Mouse (Mus musculus) gastrocnemius, postnatal 36 days (tissue): ENCODE results near the gene Fabp3. TPM values are rescaled to one million over a fixed set of nuclear protein-coding genes. Genes with fewer than 3 reads are reported as not detected.
A peak's percentile ranks its signal among the peaks of the same experiment; 100 is the strongest.

Experiments
- DNase-seq, 2 experiments: peaks; one replicate each; pipeline ENCODE4 v3.0.0; 2022
- intact Hi-C: fragments of 180-260 bp; cut with DNase I; formaldehyde crosslinking; loops from one replicate; pipeline ENCODE4 v1.15.1; 2025
- long read RNA-seq, 2 experiments: library from polyadenylated mRNA; stranded (forward); transcript quantifications; one replicate each; pipeline ENCODE4 v2.0.0; 2021
- total RNA-seq, 2 experiments: library from RNA; stranded (reverse); gene quantifications; 2 replicates each; pipeline ENCODE4 v1.2.3; 2021

The Fabp3 gene
- total RNA-seq: 100 to 1,000 TPM; 839 to 956 TPM
- long read RNA-seq, experiment 1, transcript Fabp3-201 (4 exons, 823 nt): major isoform, 2,878 of 2,989 reads
- long read RNA-seq, experiment 1, partial matches to known transcripts: 93 of 2,989 reads
- long read RNA-seq, experiment 1, other reads (novel, unspliced or antisense): 18 of 2,989 reads
- long read RNA-seq, experiment 2, transcript Fabp3-201 (4 exons, 823 nt): major isoform, 3,679 of 3,782 reads
- long read RNA-seq, experiment 2, partial matches to known transcripts: 84 of 3,782 reads
- long read RNA-seq, experiment 2, other reads (novel, unspliced or antisense): 19 of 3,782 reads

GRCm38 (mm10) chr4:130308231-130309081 is at the start of gene Fabp3, which contains the start of gene Gm10570:
Gene Fabp3, plus strand, starts transcription at chr4:130308595.
Gene Gm10570, minus strand, starts transcription at chr4:130308674.
- intact Hi-C loops: no loop called here
- peak; percentile 45 to 47 for DNase-seq

GRCm38 (mm10) chr4:130260406-130260805 is 48.0 kb upstream of the Fabp3 start:
- DNase-seq: no peak
- intact Hi-C loops: no loop called here

GRCm38 (mm10) chr4:130264131-130264530 is 44.3 kb upstream of the Fabp3 start:
- intact Hi-C loops: no loop called here
- DNase-seq: no peak

- intact Hi-C loops: loop anchor here (1.0 kb wide), 1 partner anchor 26 kb away; no protein-coding TSS in a partner anchor
- peak; percentile 25 to 66 for DNase-seq
These were observed 43.6 kb upstream of the Fabp3 start for GRCm38 (mm10) chr4:130264698-130265349.

- no peak for DNase-seq
- intact Hi-C loops: no loop called here
These were observed 41.8 kb upstream of the Fabp3 start for GRCm38 (mm10) chr4:130266601-130267000.

- no peak for DNase-seq
- intact Hi-C loops: no loop called here
These were observed 41.3 kb upstream of the Fabp3 start for GRCm38 (mm10) chr4:130267069-130267468.

GRCm38 (mm10) chr4:130268736-130269135 is 39.7 kb upstream of the Fabp3 start:
- no peak for DNase-seq
- intact Hi-C loops: no loop called here

GRCm38 (mm10) chr4:130270089-130270488 is 38.3 kb upstream of the Fabp3 start:
- intact Hi-C loops: no loop called here
- DNase-seq: no peak

GRCm38 (mm10) chr4:130270611-130271347 is 37.6 kb upstream of the Fabp3 start:
- DNase-seq: no peak
- intact Hi-C loops: no loop called here

GRCm38 (mm10) chr4:130273698-130274345 is 34.6 kb upstream of the Fabp3 start:
- intact Hi-C loops: no loop called here
- no peak for DNase-seq

GRCm38 (mm10) chr4:130274346-130275015 is 33.9 kb upstream of the Fabp3 start:
- intact Hi-C loops: no loop called here
- DNase-seq: no peak

- intact Hi-C loops: no loop called here
- DNase-seq: no peak
These were observed 33.2 kb upstream of the Fabp3 start for GRCm38 (mm10) chr4:130275016-130275822.

GRCm38 (mm10) chr4:130275823-130276105 is 32.6 kb upstream of the Fabp3 start:
- no peak for DNase-seq
- intact Hi-C loops: no loop called here

GRCm38 (mm10) chr4:130276573-130277176 is 31.7 kb upstream of the Fabp3 start:
- no peak for DNase-seq
- intact Hi-C loops: no loop called here

- intact Hi-C loops: no loop called here
These were observed 29.3 kb upstream of the Fabp3 start, which contains the start of gene Serinc2 for GRCm38 (mm10) chr4:130279105-130279504. Gene Serinc2, minus strand, starts transcription at chr4:130279205.

GRCm38 (mm10) chr4:130282856-130283255 is 25.5 kb upstream of the Fabp3 start:
- DNase-seq: no peak
- intact Hi-C loops: no loop called here

More at GRCm38 (mm10) chr4:130279105-130279504, 29.3 kb upstream of the Fabp3 start, which contains the start of gene Serinc2:
- no peak for DNase-seq

GRCm38 (mm10) chr4:130283826-130284225 is 24.6 kb upstream of the Fabp3 start:
- intact Hi-C loops: no loop called here
- DNase-seq: no peak

GRCm38 (mm10) chr4:130286531-130286930 is 21.9 kb upstream of the Fabp3 start:
- intact Hi-C loops: no loop called here
- DNase-seq: no peak
